In the genomic region with DNA sequence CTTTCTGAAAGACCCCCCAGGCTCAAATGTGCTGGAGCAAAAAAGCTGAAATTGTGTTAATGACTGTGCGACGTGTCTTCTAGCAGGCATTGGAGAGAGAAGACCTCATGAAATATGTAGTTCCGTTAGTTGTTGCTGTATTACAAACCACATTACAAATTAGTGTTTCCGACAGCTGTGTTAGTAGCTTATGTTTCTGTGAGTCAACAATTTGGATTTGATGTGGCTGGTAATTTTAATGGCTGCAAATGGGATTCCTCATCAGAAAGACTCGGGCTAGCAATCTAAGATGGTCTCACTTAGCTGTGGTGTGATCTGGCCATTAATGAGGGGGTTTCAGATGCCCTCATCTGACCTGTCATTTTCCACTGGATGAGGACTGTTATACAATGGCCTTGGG, we compare ENCODE assay signal across 19 mouse cellular contexts.
DNase-seq lines count a peak whose midpoint lies in the region; ATAC-seq and TF ChIP-seq lines count a peak whose summit lies in the region.
"Had no signal": no experiment of that assay in that cellular context is flagged by ENCODE, and none has a peak within 500 bp of the region (broad histone marks: within the 10 kb centered on the region; RNA-seq: fewer than 3 reads in every experiment).

No protein-coding gene starts in this region.

- H3K27ac ChIP-seq in lung, embryonic 14.5 days (ENCODE audit: low read depth) = no peak overlapping the region
- H3K27ac ChIP-seq in lung, postnatal 0 days (ENCODE audit: low read length) = no peak overlapping the region
- no peak overlapping the region for H3K27ac ChIP-seq in midbrain, embryonic 11.5 days (ENCODE audit: low read depth, low read length)
- no peak overlapping the region for H3K27ac ChIP-seq in midbrain, embryonic 13.5 days
- H3K27ac ChIP-seq: embryonic facial prominence, embryonic 10.5 days; embryonic facial prominence, embryonic 12.5 days; forebrain, embryonic 13.5 days; forebrain, embryonic 15.5 days had no signal

- DNase-seq in lung, embryonic 14.5 days = no peak
- DNase-seq in lung, postnatal 0 days (ENCODE audit: low spot score) = no peak
- DNase-seq in midbrain, embryonic 11.5 days (ENCODE audit: low spot score, missing footprints) = peak; percentile 28
- DNase-seq in cerebellum, postnatal 36 days = no peak
- DNase-seq: adrenal gland, adult 2 months; adrenal gland, postnatal 10 days; adrenal gland, postnatal 25 days; B cell, adult 2 months; cerebellum, adult 11 months; cerebellum, adult 18-20 months; cerebellum, adult 8-10 months; cerebellum, adult 9-11 months; cerebellum, postnatal 14 days; forebrain, postnatal 0 days had no signal

- H3K9ac ChIP-seq in lung, embryonic 14.5 days = no peak overlapping the region
- no peak overlapping the region for H3K9ac ChIP-seq in lung, postnatal 0 days (replicated peaks; ENCODE audit: low read depth)
- H3K9ac ChIP-seq in midbrain, embryonic 11.5 days (ENCODE audit: low read length) = no peak overlapping the region
- H3K9ac ChIP-seq in midbrain, embryonic 13.5 days (replicated peaks) = no peak overlapping the region
- H3K9ac ChIP-seq: embryonic facial prominence, embryonic 12.5 days; forebrain, embryonic 13.5 days; forebrain, embryonic 15.5 days; forebrain, postnatal 0 days had no signal

- H3K9me3 ChIP-seq in lung, embryonic 14.5 days (ENCODE audit: low read depth, low read length) = no peaks in the 10 kb centered on the region
- H3K9me3 ChIP-seq in lung, postnatal 0 days (ENCODE audit: low read length) = no peaks in the 10 kb centered on the region
- H3K9me3 ChIP-seq in midbrain, embryonic 11.5 days (ENCODE audit: control insufficient read depth, low read length) = no peaks in the 10 kb centered on the region
- H3K9me3 ChIP-seq in midbrain, embryonic 13.5 days = no peaks in the 10 kb centered on the region
- H3K9me3 ChIP-seq: embryonic facial prominence, embryonic 10.5 days; embryonic facial prominence, embryonic 12.5 days; forebrain, embryonic 13.5 days; forebrain, embryonic 15.5 days had no signal

- no peaks in the 10 kb centered on the region for H3K4me1 ChIP-seq in lung, embryonic 14.5 days (ENCODE audit: insufficient read depth)
- no peaks in the 10 kb centered on the region for H3K4me1 ChIP-seq in lung, postnatal 0 days (ENCODE audit: insufficient read depth, low read depth, low read length)
- no peaks in the 10 kb centered on the region for H3K4me1 ChIP-seq in midbrain, embryonic 11.5 days (ENCODE audit: control insufficient read depth, insufficient read depth, low read length)
- peaks cover 4% of the 10 kb centered on the region; the same call in 1 of the 2 replicates for H3K4me1 ChIP-seq in midbrain, embryonic 13.5 days (replicated peaks)
- H3K4me1 ChIP-seq: embryonic facial prominence, embryonic 10.5 days; embryonic facial prominence, embryonic 12.5 days; forebrain, embryonic 13.5 days; forebrain, embryonic 15.5 days had no signal

- H3K4me3 ChIP-seq in lung, embryonic 14.5 days (ENCODE audit: low read depth, low read length) = no peak overlapping the region
- no peak overlapping the region for H3K4me3 ChIP-seq in lung, postnatal 0 days (ENCODE audit: low read depth, low read length)
- no peak overlapping the region for H3K4me3 ChIP-seq in midbrain, embryonic 11.5 days (ENCODE audit: low read depth, low read length)
- no peak overlapping the region for H3K4me3 ChIP-seq in midbrain, embryonic 13.5 days (replicated peaks)
- H3K4me3 ChIP-seq: embryonic facial prominence, embryonic 10.5 days; embryonic facial prominence, embryonic 12.5 days; forebrain, embryonic 13.5 days; forebrain, embryonic 15.5 days had no signal

- no peak for TF ChIP-seq EP300 in lung, postnatal 0 days (IDR thresholded peaks at IDR 0.05)

- H3K36me3 ChIP-seq in lung, embryonic 14.5 days (ENCODE audit: insufficient read depth) = no peaks in the 10 kb centered on the region
- H3K36me3 ChIP-seq in lung, postnatal 0 days (ENCODE audit: insufficient read depth, low read length) = no peaks in the 10 kb centered on the region
- H3K36me3 ChIP-seq in midbrain, embryonic 11.5 days (ENCODE audit: control insufficient read depth, insufficient read depth, low read length) = no peaks in the 10 kb centered on the region
- no peaks in the 10 kb centered on the region for H3K36me3 ChIP-seq in midbrain, embryonic 13.5 days
- H3K36me3 ChIP-seq: embryonic facial prominence, embryonic 10.5 days; embryonic facial prominence, embryonic 12.5 days; forebrain, embryonic 15.5 days had no signal

- H3K27me3 ChIP-seq in lung, embryonic 14.5 days (ENCODE audit: insufficient read depth, low read length) = no peaks in the 10 kb centered on the region
- no peaks in the 10 kb centered on the region for H3K27me3 ChIP-seq in lung, postnatal 0 days (replicated peaks; ENCODE audit: insufficient read depth, low read length)
- no peaks in the 10 kb centered on the region for H3K27me3 ChIP-seq in midbrain, embryonic 11.5 days (ENCODE audit: control insufficient read depth, insufficient read depth, low read length)
- no peaks in the 10 kb centered on the region for H3K27me3 ChIP-seq in midbrain, embryonic 13.5 days
- H3K27me3 ChIP-seq: embryonic facial prominence, embryonic 12.5 days; forebrain, embryonic 13.5 days; forebrain, embryonic 15.5 days had no signal

- no peak overlapping the region for H3K4me2 ChIP-seq in lung, embryonic 14.5 days
- H3K4me2 ChIP-seq in lung, postnatal 0 days (replicated peaks; ENCODE audit: low read depth, low read length) = no peak overlapping the region
- no peak overlapping the region for H3K4me2 ChIP-seq in midbrain, embryonic 11.5 days
- H3K4me2 ChIP-seq in midbrain, embryonic 13.5 days (replicated peaks) = no peak overlapping the region
- H3K4me2 ChIP-seq: embryonic facial prominence, embryonic 12.5 days; forebrain, embryonic 13.5 days; forebrain, embryonic 15.5 days had no signal

- TF ChIP-seq CTCF in lung, embryonic 14.5 days (IDR thresholded peaks at IDR 0.05; ENCODE audit: low read depth) = no peak
- TF ChIP-seq CTCF in lung, postnatal 0 days (IDR thresholded peaks at IDR 0.05) = no peak

- WGBS in lung, embryonic 14.5 days = 52% methylated on average over 5 of the region's 5 CpGs
- 65% methylated on average over 5 of the region's 5 CpGs for WGBS in lung, postnatal 0 days
- WGBS in midbrain, embryonic 11.5 days = 87% methylated on average over 5 of the region's 5 CpGs
- 87% methylated on average over 5 of the region's 5 CpGs for WGBS in midbrain, embryonic 13.5 days

- peak; percentile 38; the same call in 1 of the 2 replicates for ATAC-seq in lung, embryonic 14.5 days (ENCODE audit: insufficient read depth)
- ATAC-seq in lung, postnatal 0 days = no peak
- no peak for ATAC-seq in midbrain, embryonic 11.5 days (ENCODE audit: low FRiP score)
- ATAC-seq in midbrain, embryonic 13.5 days = no peak
- ATAC-seq: forebrain, embryonic 13.5 days; forebrain, embryonic 15.5 days; forebrain, postnatal 0 days had no signal
